Mouse (Mus musculus) midbrain, postnatal 0 days (tissue): ENCODE data around the gene Dop1b. TPM values are rescaled to one million over a fixed set of nuclear protein-coding genes. Genes with fewer than 3 reads are reported as not detected.

Experiments used
- ATAC-seq: fragments of 200-750 bp; cut with Nextera tagmentation; 2 replicates; pipeline ENCODE4 v1.8.0; 2017; ENCODE audit warnings: moderate number of reproducible peaks, mild to moderate bottlenecking, moderate TSS enrichment, moderate library complexity; ENCODE audit not compliant: low FRiP score
- DNase-seq: peaks from one replicate; pipeline ENCODE4 v3.0.0-alpha.2; 2015; ENCODE audit warnings: low spot score
- H3K27ac ChIP-seq: fragments of 300-500 bp; sonication (generic); 2 replicates; pipeline ENCODE4 v1.5.1; 2014; ENCODE audit warnings: low read depth, mild to moderate bottlenecking, low read length, mixed read lengths
- H3K27me3 ChIP-seq: fragments of 300-500 bp; sonication (generic); 2 replicates; pipeline ENCODE4 v1.6.1; 2014; ENCODE audit warnings: low read length, control low read depth, mixed read lengths; ENCODE audit not compliant: insufficient read depth
- H3K36me3 ChIP-seq: fragments of 300-500 bp; sonication (generic); 2 replicates; pipeline ENCODE4 v1.6.1; 2014; ENCODE audit warnings: low read length, control low read depth, mixed read lengths; ENCODE audit not compliant: insufficient read depth
- H3K4me1 ChIP-seq: fragments of 300-500 bp; sonication (generic); 2 replicates; pipeline ENCODE4 v1.6.1; 2014; ENCODE audit warnings: mild to moderate bottlenecking, control low read depth, antibody characterized with exemption, low read length, mixed read lengths; ENCODE audit not compliant: insufficient read depth
- H3K4me2 ChIP-seq: fragments of 300-500 bp; sonication (generic); 2 replicates; pipeline ENCODE4 v1.6.1; 2014; ENCODE audit warnings: low read depth, mild to moderate bottlenecking, low read length, mixed read lengths; ENCODE audit not compliant: poor library complexity, severe bottlenecking
- H3K4me3 ChIP-seq: fragments of 300-500 bp; sonication (generic); 2 replicates; pipeline ENCODE4 v1.5.1; 2014; ENCODE audit warnings: low read depth, mild to moderate bottlenecking, low read length, moderate library complexity
- H3K9ac ChIP-seq: fragments of 300-500 bp; sonication (generic); replicated peaks from 2 replicates; pipeline ENCODE4 v1.6.1; 2014; ENCODE audit warnings: mild to moderate bottlenecking, low read length, moderate library complexity, mixed read lengths; ENCODE audit not compliant: poor library complexity, severe bottlenecking
- H3K9me3 ChIP-seq: fragments of 300-500 bp; sonication (generic); 2 replicates; pipeline ENCODE4 v1.6.1; 2016; ENCODE audit warnings: low read length, control low read depth
- CTCF ChIP-seq: IDR thresholded peaks from 2 replicates; pipeline ENCODE4 v1.5.1; 2016; ENCODE audit warnings: antibody characterized with exemption, mild to moderate bottlenecking
- WGBS: fragments of 180-500 bp; shearing (Covaris S2); extraction: QIAGEN DNeasy Blood & Tissue Kit; methylation state at CpG from one replicate; pipeline ENCODE4 v1.1.7; 2014; 5-methylcytosine and 5-hydroxymethylcytosine counted together
- polyA plus RNA-seq: library from polyadenylated mRNA; unstranded; fragments of >200 nt; fragmentation: Nextera tagmentation; extraction: Ambion mirVana; gene quantifications from 2 replicates; pipeline ENCODE4 v1.2.1, GENCODE M21; 2015
- total RNA-seq: library from RNA; depleted of rRNA; stranded (reverse); fragments of >200 nt; gene quantifications from 2 replicates; pipeline ENCODE4 v1.2.3, GENCODE M21; 2014

Gene Dop1b
- total and polyA plus RNA-seq, 2 experiments from 2014 or later = 27.8 to 102 TPM

- Histone ChIP-seq H3K4me3 (no peak overlapping the region), H3K4me1 (peaks cover 5% of the 10 kb centered on the region; the same call in 1 of the 2 replicates), H3K9ac (no peak overlapping the region), H3K27me3 (no peaks in the 10 kb centered on the region), H3K27ac (no peak overlapping the region), H3K36me3 (peaks cover 14% of the 10 kb centered on the region; the same call in 1 of the 2 replicates), H3K9me3 (no peaks in the 10 kb centered on the region), H3K4me2 (no peak overlapping the region)
- no peak for TF ChIP-seq CTCF
- WGBS = 84% methylated on average over 6 of the region's 6 CpGs
- no peak for DNase-seq
- no peak for ATAC-seq
Measured at GRCm38 (mm10) chr16:93715826-93716225, 4.1 kb downstream of the Dop1b start.

GRCm38 (mm10) chr16:93717299-93717703 is 5.6 kb downstream of the Dop1b start:
- Histone ChIP-seq H3K27ac (no peak overlapping the region), H3K4me2 (no peak overlapping the region), H3K9me3 (no peaks in the 10 kb centered on the region), H3K4me1 (peaks cover 5% of the 10 kb centered on the region; the same call in 1 of the 2 replicates), H3K27me3 (no peaks in the 10 kb centered on the region), H3K36me3 (peaks cover 14% of the 10 kb centered on the region; the same call in 1 of the 2 replicates), H3K4me3 (no peak overlapping the region), H3K9ac (no peak overlapping the region)
- peak; percentile 42; the same call in 1 of the 2 replicates for ATAC-seq
- DNase-seq = peak; percentile 74
- 16% methylated on average over 5 of the region's 5 CpGs for WGBS
- no peak for TF ChIP-seq CTCF

- Histone ChIP-seq H3K9me3 (no peaks in the 10 kb centered on the region), H3K27me3 (no peaks in the 10 kb centered on the region), H3K4me3 (no peak overlapping the region), H3K27ac (no peak overlapping the region), H3K36me3 (peaks cover 19% of the 10 kb centered on the region), H3K4me2 (no peak overlapping the region), H3K9ac (no peak overlapping the region), H3K4me1 (no peaks in the 10 kb centered on the region)
- ATAC-seq = no peak
- DNase-seq = no peak
- TF ChIP-seq CTCF = no peak
- WGBS = 87% methylated on average over 5 of the region's 5 CpGs
Measured at GRCm38 (mm10) chr16:93721771-93722170, 10.1 kb downstream of the Dop1b start.

GRCm38 (mm10) chr16:93722476-93722875 is 10.8 kb downstream of the Dop1b start:
- Histone ChIP-seq H3K9ac (0 out of 2 replicates have a peak overlapping the region, but pooled peaks have one; percentile 1), H3K9me3 (no peaks in the 10 kb centered on the region), H3K4me2 (no peak overlapping the region), H3K27me3 (no peaks in the 10 kb centered on the region), H3K27ac (no peak overlapping the region), H3K4me3 (no peak overlapping the region), H3K4me1 (no peaks in the 10 kb centered on the region), H3K36me3 (peaks cover 14% of the 10 kb centered on the region)
- WGBS = 49% methylated on average over 2 of the region's 2 CpGs
- ATAC-seq (no peak), DNase-seq (no peak)
- TF ChIP-seq CTCF = no peak

GRCm38 (mm10) chr16:93725417-93726144 is 13.9 kb downstream of the Dop1b start:
- WGBS = 85% methylated on average over 8 of the region's 8 CpGs
- no peak overlapping the region for H3K27ac ChIP-seq
- no peak for DNase-seq
- no peaks in the 10 kb centered on the region for H3K4me1 ChIP-seq
- H3K36me3 ChIP-seq = peaks cover 16% of the 10 kb centered on the region
- H3K4me3 ChIP-seq = no peak overlapping the region
- no peak for ATAC-seq
- H3K9ac ChIP-seq = no peak overlapping the region
- no peak overlapping the region for H3K4me2 ChIP-seq
- no peaks in the 10 kb centered on the region for H3K27me3 ChIP-seq
- no peak for TF ChIP-seq CTCF
- no peaks in the 10 kb centered on the region for H3K9me3 ChIP-seq

GRCm38 (mm10) chr16:93726186-93726585 is 14.5 kb downstream of the Dop1b start:
- H3K4me3 ChIP-seq = no peak overlapping the region
- no peak overlapping the region for H3K27ac ChIP-seq
- ATAC-seq = no peak
- no peaks in the 10 kb centered on the region for H3K27me3 ChIP-seq
- no peak overlapping the region for H3K4me2 ChIP-seq
- no peak for TF ChIP-seq CTCF
- no peaks in the 10 kb centered on the region for H3K9me3 ChIP-seq
- H3K36me3 ChIP-seq = peaks cover 18% of the 10 kb centered on the region
- H3K4me1 ChIP-seq = no peaks in the 10 kb centered on the region
- DNase-seq = no peak
- no peak overlapping the region for H3K9ac ChIP-seq
- WGBS = 94% methylated on average over 4 of the region's 4 CpGs
